Mouse (Mus musculus): ENCODE data around the gene Tssk1.

Gene Tssk1

DNA sequence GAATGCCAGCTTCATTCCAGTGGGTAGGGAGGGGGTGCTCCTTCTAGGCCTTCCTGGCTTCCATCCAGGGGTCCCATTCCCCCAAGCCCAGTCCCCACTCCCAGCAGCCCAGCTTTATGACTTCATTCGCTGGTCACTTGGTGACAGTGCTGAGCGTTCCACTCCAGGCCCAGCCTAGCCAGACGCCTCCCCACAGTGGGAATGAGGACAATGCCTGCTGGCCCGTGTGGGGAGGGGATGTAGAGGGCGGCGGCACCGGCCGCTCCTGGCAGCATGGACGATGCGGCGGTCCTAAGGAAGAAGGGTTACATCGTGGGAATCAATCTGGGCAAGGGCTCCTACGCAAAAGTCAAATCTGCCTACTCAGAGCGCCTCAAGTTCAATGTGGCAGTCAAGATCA is 4.4 kb downstream of the Tssk1 start, which contains the start of the genes Dgcr2 and Tssk2:
Gene Dgcr2, minus strand, starts transcription at position 101 of the 400 bp plus-strand sequence.
Gene Tssk2, plus strand, starts transcription at position 176 of the 400 bp plus-strand sequence.
- DNase-seq (ENCODE audit: low read depth, low spot score): no peak

DNA sequence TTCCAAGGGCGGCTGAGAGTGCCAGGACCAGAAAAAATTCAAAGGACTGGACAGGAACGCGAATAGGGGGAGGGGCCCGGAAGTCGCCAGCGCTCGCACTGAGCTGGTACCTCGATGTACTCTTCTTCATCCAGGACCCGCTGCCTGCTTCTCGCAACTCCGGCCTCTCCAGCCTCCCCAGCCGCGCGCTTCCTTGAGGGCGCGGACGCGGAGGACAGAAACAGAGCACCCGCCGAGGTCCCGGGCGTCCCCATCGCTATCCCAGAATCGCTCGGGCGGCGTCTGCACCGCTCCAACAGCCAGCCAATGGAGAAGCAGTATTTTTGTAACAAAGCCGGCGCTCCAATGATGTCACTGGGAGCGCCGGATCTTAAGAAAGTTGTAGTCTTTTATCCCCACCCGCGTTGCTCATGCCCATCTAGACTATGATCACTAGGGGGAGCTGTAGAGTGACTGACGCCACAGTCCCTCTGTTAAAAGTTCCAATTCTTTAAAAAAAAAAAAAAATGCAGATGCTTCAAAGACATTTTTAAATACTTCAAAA is 17.1 kb downstream of the Tssk1 start, which contains the start of gene Ess2:
Gene Ess2, minus strand, starts transcription at position 297 of the 544 bp plus-strand sequence.
- peak; percentile 93 for DNase-seq (ENCODE audit: low read depth, low spot score)

DNA sequence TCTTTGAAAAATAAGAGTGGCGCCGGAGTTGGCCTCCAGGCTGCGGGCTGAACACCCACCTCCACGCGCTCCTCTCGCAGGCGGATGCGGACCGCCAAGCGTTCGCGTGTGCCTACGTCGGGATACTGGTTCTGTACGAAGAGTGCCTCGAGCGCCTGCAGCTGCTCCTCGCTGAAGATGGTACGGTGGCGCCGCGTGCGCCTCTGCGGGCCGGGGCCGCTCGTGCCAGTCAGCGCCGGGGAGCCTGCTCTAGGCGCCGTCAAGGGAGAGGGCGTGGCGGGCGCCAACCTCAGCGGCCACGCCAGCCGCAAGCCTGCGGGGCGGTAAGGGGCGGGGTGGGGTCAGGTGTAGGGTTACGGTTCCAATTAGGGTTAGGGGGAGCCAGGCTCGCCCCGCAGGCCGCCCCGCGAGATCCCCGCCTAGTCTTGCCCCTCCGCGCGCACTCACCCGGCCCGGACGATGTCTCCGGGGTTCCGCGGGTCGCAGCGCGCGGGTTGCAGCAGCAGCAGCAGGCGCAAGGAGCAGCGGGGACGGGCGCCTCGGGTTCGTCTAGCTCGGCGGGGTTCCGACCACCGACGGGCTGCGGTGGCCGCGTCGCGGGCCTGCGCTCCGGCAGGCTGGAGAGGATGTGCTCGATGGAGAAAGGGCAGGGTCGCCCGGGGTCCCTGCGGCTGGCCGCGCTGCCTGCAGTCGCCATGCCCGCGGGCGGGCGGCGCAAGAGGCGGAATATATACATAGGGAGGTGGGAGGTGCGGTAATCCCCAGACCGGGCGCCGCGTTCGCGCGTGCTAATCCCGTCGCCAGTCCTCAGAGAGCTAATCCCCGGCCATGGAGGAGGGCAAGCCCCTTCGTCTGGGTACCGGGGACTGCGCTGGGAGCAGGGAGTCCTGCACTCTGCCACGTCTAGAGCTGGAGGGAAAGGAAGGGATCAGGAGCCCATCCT is 20.6 kb downstream of the Tssk1 start, which contains the start of gene Gsc2:
Gene Gsc2, minus strand, starts transcription at position 753 of the 943 bp plus-strand sequence.
- no peak for DNase-seq (ENCODE audit: low read depth, low spot score)

DNA sequence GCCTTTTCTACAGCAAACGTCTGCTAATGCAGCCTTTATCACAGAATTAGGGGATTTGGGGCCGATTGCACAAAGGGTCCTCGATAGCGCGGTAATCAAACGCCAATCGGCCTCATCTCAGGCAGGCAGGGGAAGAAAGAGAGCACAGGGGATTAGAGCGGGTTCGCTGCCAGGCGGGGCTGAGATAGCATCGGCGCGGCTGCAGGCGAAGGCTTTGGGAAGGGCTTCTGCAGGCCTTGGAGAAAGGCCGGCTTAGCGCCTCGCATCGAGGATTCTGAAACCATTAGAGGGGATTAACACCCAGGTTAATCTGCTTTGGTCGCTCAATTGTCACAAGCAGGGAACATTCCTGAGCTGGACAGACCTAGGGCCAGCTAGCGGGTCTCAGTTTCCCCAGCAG is 26.6 kb downstream of the Tssk1 start:
- peak; percentile 82 for DNase-seq (ENCODE audit: low read depth, low spot score)

DNA sequence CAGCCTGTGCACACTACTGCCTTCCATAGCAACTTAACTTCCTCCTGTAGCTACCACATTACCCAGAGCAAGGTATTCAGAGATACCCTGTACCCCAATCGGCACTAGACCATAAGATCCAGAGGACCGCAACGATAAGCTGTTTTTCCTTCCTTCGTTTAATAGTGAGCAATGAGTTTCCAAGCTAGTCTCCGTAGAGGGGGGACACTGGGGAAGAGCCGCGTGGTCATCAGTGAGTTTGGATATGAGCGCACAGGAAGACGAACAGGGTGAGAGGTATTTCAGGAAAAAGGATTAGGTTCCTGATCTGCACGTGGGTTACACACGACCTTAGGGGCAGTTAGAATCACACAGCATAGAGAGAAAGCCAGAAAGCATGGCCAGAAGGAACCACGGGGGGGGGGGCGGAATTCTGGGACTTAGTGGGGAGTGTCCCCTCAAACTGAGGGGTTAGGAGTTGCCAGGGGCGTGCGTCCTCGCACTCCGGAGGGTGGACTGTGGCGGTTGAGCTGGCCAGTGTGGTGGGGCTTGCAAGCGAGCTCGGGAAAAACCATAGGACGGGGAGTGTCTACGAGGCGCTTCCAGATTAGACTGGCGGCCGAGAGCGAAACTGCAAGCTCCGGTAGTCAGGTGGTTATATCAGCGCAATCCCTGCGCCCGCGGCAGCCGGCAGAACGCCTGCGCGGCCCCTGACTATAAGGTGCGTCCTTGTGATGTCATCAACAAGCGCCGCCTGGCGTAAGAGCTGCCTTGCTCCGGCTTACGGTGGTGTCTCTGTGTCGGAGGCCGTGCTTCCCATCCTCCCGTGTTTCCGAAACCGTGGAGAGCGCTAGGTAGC is 27.5 kb downstream of the Tssk1 start:
- peak; percentile 96 for DNase-seq (ENCODE audit: low read depth, low spot score)

DNA sequence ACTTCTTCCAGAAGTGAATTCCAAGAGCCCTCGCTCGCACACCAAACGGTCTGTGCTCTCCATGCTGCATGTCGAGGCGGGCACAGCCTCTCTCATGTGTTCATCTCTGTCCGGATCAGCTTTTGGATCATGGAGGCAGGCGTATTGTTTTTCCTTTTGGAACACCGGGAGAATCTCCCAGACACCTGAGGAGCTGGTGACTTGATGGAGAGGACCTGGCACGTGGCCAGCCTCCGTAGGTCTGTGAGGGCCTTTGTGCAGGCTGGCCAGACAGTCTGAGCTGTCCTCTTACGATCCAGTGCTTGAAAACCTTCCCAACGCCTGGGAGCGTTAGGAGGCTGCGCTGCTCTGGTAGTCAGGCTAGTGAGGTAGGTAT is 28.1 kb downstream of the Tssk1 start:
- no peak for DNase-seq (ENCODE audit: low read depth, low spot score)

DNA sequence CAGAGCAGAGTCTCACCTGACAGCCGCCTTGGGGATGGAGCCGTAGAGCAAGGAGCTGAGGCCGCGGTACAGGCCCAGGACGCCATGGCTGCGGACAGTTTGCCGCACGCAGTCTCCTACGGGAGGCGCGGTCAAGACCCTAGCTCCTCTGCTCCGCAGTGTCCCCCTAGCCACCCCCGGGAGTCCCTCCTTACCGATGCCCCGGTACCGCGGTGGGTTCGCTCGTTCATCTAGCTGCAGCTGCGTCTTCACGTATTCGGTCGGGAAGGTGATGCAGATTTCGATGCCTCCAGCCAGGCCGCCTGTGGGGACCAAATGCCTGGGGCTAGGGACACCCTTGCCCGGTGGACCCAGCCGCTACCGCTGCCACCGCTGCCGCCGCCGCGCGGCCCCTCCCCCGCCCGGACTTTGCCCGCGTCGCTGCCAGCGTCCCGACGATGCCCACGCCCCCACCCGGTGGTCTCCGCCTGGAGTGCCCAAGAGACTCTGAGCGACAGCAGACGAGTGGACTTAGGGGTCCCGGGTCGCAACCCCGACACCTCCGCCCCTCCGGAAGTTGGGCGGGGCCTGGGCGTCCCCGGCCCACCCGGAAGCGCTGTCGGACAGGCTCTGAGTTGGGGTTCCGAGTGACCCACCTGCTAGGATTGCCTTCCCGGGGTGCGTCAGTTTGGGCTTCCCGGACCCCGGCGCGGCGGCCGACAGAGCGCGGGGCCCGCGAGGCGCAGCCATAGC is 33.5 kb downstream of the Tssk1 start:
- DNase-seq (ENCODE audit: low read depth, low spot score): no peak

DNA sequence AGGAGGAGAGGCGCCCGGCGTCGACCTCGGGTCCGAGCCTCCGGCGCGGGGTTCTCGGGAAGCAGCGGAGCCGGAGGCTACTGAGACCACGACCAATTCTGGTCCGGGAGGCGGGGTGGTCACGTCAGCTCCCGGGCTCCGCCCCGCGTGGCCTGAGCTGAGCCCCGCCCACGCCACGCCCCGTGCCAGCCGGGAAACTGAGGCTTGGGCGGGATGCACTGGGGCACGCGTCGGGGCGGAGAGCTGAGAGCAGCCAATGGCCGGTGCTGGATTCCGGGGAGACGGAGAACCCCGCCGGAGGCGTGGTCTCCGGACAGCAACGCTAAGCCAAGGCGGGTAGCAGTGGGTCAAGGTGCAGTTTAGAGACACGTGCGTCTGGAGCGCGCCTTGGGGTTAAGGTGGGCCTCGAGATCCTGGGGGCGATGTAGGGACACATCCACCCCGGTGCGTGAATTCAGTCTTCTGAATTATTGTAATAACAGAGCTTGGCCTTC is 34.1 kb downstream of the Tssk1 start, which contains the start of gene Slc25a1:
Gene Slc25a1, minus strand, starts transcription at position 133 of the 494 bp plus-strand sequence.
- DNase-seq (ENCODE audit: low read depth, low spot score): no peak

DNA sequence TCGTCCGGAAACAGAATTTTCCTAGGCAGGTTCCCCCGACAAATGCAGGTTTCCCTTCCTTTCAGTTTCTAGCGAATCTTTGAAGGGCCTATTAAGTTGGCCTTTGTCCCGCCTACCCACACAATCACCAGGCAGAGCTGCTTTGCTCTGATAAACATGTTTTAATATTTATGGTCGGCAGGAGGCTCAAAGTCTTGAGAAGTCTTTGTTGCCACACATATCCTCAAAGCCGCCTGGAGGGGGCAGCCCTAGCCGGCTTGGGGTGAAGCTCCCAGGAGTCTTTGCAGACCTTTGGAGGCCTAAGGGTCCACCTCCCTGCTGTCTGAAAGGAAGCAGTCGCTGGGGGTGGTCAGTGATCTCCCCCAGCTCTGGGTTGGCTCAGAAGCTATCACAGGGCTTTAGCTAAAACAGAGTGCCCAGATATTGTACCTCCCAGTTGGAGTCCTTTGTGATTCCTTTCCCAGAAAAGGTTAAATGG is 34.6 kb downstream of the Tssk1 start:
- no peak for DNase-seq (ENCODE audit: low read depth, low spot score)

DNA sequence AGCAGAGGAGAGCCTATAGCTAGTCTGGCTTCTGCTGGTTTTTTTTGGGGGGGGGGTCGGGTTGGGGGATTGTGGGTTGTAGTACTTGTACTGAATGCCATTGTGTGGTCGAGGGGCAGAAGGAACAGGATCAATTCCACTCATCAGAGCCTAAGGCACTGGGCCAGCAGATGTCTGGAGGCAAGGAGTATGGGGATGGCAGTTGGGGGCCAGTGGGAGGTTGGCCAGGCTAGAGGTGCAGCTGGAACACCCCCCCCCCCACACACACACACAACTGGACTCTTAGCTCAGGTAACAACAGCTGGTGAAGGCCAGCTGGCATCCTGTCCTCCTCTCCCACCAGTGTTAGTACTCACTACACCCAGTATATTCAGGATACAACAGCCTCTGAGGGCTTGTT is 35.2 kb downstream of the Tssk1 start:
- no peak for DNase-seq (ENCODE audit: low read depth, low spot score)

DNA sequence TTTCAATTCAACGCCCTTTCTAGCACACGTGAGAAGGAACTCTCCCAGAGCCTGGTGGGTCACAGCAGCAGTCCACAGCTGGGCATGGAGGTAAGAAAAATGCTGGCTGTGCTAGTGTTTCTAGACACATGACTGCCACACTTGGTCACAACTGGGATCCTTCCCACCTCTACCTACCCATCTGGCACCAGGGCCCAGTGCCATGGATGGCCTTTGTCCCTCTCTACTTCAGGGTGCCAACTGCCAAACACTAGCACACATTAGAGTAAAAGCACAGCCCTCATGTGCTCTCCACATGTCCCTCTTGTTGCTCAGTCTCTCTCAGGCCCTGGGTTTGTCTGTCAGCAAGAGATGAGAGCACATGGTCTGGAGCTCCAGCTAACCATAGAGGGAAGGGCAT is 35.6 kb downstream of the Tssk1 start:
- no peak for DNase-seq (ENCODE audit: low read depth, low spot score)

DNA sequence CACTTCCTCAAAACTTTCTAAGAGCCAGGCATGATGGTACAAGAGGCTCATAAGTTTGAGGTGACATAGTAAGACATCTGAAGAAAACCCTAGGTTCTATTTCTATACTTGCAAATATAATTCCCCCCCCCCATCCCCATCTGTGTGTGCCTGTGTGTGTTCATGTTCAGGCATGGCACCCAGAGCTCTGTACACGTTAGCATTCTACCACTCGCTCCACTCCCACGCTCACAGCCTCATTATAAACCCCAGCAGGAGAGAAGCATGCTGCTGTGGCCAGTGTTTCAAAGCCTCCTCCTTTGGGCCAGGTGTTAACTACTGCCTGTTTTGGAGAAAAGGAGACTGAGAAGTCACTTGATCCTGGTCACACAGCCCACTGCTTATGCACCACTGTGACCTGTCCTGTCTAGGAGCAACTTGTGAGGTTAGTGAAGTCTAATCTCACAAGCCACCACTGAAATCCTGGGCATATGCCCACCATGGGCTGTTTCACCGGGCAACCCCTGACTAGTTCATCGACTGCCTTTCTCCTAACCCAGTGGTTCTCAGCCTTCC is 38.0 kb downstream of the Tssk1 start:
- no peak for DNase-seq (ENCODE audit: low read depth, low spot score)

DNA sequence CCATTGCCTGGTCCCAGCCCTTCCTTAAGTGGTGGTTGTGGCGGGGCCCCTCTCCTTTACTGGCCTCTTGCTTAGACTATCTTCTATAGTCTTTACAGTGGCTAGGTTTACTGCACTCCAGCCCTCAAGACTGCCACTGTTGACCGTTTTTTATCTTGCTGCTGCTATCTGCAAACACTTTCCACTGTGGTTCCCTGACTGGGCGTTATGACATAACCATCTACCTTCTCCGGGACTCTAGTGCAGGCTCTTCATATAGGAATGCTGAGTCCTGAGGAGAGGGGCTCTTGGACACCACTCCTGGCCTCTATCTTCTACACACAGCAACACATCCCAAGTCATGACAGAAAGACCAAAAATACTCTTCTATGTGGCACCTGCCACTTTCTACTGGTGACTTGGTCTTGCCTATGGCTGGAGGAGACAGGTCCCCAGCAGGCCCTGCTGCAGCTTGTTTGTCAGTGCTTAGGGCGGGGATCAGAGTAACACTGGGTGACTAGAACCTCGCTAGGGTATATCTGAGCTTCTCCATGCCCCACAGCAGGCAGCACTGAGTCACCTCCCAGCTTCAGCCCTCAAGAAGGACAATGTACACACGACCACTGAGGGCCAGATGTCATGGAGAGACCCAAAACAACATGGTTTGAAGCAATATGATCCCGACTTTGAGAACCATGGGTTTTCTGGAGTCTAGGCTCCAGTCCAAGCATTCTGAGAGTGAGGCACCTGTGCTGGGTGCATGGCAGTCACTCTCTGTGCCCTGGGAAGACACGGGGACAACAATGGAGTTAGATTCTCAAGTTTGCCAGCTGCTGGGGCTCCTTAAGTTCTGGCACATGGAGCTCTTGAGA is 39.8 kb downstream of the Tssk1 start:
- no peak for DNase-seq (ENCODE audit: low read depth, low spot score)

DNA sequence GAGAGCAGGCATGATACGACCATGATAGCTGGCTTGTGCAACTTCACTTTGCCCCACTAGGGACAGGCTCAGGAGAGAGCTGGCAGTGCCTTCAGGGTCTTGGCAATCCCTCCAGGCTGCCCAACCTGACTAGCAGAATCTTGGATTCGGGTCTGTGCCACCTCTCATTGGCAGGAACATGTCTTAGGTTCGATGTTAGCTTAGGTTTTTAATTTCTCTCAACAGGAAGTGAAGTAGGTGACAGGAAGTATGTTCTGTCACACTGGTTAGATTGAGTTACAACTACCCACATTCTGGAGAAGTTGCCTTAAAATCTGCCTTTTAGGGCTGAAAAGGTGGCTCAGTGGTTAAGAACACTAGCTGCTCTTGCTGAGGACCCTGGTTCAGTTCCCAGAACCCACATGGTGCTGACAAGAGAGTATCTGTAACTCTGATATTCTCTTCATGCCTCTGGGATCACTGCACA is 40.5 kb downstream of the Tssk1 start:
- DNase-seq (ENCODE audit: low read depth, low spot score): no peak

DNA sequence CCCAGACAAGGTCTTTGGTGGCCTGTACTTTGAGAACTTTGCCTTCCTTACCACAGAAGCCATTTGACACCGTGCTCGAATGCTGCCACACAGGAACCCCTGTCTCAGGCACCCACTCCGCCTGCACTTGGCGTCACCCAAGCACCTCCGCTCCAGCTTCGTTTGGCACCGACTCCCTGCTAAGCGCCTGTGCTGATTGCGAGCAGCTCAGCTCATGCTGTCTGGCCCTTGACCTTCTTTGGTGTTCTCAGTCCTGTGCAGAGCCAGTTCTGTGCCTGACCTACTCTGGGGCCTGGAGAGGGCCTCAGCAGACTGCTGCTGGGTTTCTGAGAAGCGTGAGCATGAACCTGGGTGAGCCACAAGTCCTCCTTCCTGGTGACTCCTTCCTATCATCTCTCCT is 42.8 kb downstream of the Tssk1 start:
- no peak for DNase-seq (ENCODE audit: low read depth, low spot score)

DNA sequence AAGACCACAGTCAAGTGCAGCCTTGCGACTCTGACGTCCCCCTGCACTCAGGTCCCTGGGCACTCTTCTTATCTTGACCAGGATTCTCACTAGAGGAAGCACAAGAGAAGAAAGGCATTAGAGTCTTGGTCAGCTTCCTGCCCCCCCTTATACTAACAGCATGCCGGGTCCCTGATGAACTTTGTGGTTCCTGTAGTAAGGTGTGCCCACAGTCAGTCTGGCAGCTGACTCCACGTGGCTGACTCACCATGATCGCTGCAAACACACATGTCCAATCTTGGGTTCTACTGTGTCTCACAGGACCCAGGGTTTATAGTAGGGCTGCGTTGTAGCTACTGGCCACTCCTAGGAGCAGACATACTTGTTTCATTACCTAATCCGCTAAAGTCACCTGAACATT is 44.2 kb downstream of the Tssk1 start:
- DNase-seq (ENCODE audit: low read depth, low spot score): no peak

DNA sequence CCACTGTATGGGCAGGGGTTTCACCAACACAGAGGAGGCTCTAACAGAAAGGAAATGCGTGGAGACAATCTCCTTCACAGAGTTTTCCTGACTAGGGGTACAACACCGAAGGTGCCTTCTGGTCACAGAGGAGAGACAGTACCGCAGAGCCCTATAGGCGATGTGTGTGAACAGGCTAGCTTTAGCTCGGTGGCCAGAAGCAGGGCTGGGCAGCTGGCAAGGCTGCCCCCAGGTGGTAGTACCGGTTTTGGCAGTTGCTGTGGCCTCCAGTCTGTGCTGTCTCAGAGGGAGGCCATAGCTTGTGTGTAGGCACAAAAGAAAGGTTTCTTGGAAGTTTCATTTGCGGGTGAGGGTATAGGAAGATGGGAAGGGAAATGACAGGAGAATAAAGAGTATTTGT is 44.8 kb downstream of the Tssk1 start:
- DNase-seq (ENCODE audit: low read depth, low spot score): no peak

DNA sequence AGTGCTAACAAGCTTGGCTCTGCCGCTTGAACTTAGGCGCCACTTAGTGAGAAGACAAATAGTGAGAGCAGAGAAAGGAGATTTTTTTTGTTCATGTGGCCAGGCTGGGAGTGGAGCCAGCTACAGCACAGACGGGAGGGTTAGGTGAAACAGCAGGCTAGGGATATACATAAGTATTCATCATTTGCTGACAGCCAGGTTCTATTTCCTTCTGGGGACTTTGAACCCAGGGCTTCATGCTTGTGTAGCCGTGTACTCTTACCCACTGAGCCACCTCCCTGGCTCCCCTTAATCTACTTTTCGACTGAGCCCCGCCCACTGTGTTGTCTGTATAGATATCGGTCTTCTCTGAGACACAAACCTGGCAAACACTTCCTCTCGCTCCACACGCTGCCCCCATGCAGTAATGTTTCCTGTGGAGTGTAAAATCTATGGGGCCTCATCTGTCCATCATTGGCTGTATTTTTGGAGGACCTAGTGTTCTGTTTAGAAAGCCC is 45.3 kb downstream of the Tssk1 start:
- DNase-seq (ENCODE audit: low read depth, low spot score): no peak

DNA sequence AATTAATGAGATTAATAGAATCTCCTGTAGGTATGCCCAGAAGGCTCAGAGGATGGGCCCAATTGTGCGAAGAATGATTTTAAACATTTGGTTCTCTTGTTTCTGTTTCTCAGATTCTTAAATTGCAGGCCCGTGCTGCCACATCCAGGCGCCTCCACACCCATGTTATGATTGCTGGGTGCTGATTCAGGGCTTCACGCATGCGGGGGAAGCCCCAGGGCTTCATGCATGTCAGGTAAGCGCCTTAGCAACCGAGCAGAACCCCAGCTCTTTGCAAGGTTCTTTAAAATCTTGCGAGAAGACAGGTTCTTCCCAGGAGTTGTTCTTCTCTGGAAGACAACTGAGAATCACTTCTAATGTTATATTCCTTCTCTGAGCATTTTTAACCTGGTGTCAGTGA is 49.4 kb downstream of the Tssk1 start:
- DNase-seq (ENCODE audit: low read depth, low spot score): no peak
